30 mouse cellular contexts compared by ENCODE assay signal in genomic region chr7:122230866-122231265, GRCm38 (mm10). TPM values are rescaled to one million over a fixed set of nuclear protein-coding genes. Genes with fewer than 3 reads are reported as not detected.
DNase-seq lines count a peak whose midpoint lies in the region; ATAC-seq lines count a peak whose summit lies in the region.
"Had no signal": no experiment of that assay in that cellular context is flagged by ENCODE, and none has a peak within 500 bp of the region (broad histone marks: within the 10 kb centered on the region; RNA-seq: fewer than 3 reads in every experiment).

No protein-coding gene starts in this region.

- H3K27ac ChIP-seq in kidney, embryonic 14.5 days (ENCODE audit: low read depth, low read length) = no peak overlapping the region
- no peak overlapping the region for H3K27ac ChIP-seq in kidney, embryonic 16.5 days (ENCODE audit: low read length)
- no peak overlapping the region for H3K27ac ChIP-seq in midbrain, embryonic 14.5 days (replicated peaks; ENCODE audit: low read depth, low read length)
- no peak overlapping the region for H3K27ac ChIP-seq in midbrain, embryonic 15.5 days
- H3K27ac ChIP-seq: embryonic facial prominence, embryonic 13.5 days; embryonic facial prominence, embryonic 15.5 days; forebrain, embryonic 10.5 days; forebrain, embryonic 12.5 days had no signal

- H3K4me3 ChIP-seq in kidney, embryonic 14.5 days (ENCODE audit: low read length) = no peak overlapping the region
- H3K4me3 ChIP-seq in kidney, embryonic 16.5 days (ENCODE audit: low read length) = no peak overlapping the region
- H3K4me3 ChIP-seq in midbrain, embryonic 14.5 days (replicated peaks; ENCODE audit: low read depth, low read length) = no peak overlapping the region
- H3K4me3 ChIP-seq in midbrain, embryonic 15.5 days = no peak overlapping the region
- H3K4me3 ChIP-seq: embryonic facial prominence, embryonic 13.5 days; embryonic facial prominence, embryonic 15.5 days; erythroblast, embryonic 14.5 days; forebrain, embryonic 10.5 days; forebrain, embryonic 12.5 days had no signal

- no peak for DNase-seq in kidney, adult 11 months
- DNase-seq in kidney, postnatal 10 days = no peak
- peak; percentile 8 for DNase-seq in midbrain, embryonic 14.5 days
- DNase-seq: adrenal gland, adult 8-10 months; adrenal gland, postnatal 14 days; adrenal gland, postnatal 36 days; B cell, adult 2 months; cerebellum, adult 11 months; cerebellum, adult 18-20 months; cerebellum, adult 8-10 months; cerebellum, adult 9-11 months; cerebellum, postnatal 14 days; cerebellum, postnatal 36 days; embryo, embryonic 11 days had no signal

- H3K36me3 ChIP-seq in kidney, embryonic 14.5 days (ENCODE audit: control insufficient read depth, insufficient read depth, low read length) = no peaks in the 10 kb centered on the region
- H3K36me3 ChIP-seq in kidney, embryonic 16.5 days (ENCODE audit: insufficient read depth, low read length) = no peaks in the 10 kb centered on the region
- H3K36me3 ChIP-seq in midbrain, embryonic 14.5 days (ENCODE audit: control insufficient read depth, insufficient read depth, low read length) = no peaks in the 10 kb centered on the region
- no peaks in the 10 kb centered on the region for H3K36me3 ChIP-seq in midbrain, embryonic 15.5 days (replicated peaks)
- H3K36me3 ChIP-seq: embryonic facial prominence, embryonic 13.5 days; embryonic facial prominence, embryonic 15.5 days; forebrain, embryonic 10.5 days; forebrain, embryonic 12.5 days; G1E had no signal

- no peaks in the 10 kb centered on the region for H3K4me1 ChIP-seq in kidney, embryonic 14.5 days (ENCODE audit: control insufficient read depth, insufficient read depth, low read length)
- H3K4me1 ChIP-seq in kidney, embryonic 16.5 days (ENCODE audit: insufficient read depth, low read length) = 0 out of 2 replicates have a peak, but pooled peaks cover 3% of the 10 kb centered on the region
- H3K4me1 ChIP-seq in midbrain, embryonic 14.5 days (ENCODE audit: control insufficient read depth, insufficient read depth, low read length) = no peaks in the 10 kb centered on the region
- H3K4me1 ChIP-seq in midbrain, embryonic 15.5 days = 0 out of 2 replicates have a peak, but pooled peaks cover 4% of the 10 kb centered on the region
- H3K4me1 ChIP-seq: embryonic facial prominence, embryonic 13.5 days; embryonic facial prominence, embryonic 15.5 days; forebrain, embryonic 10.5 days; forebrain, embryonic 12.5 days had no signal

- no peak overlapping the region for H3K9ac ChIP-seq in kidney, embryonic 14.5 days (ENCODE audit: low read depth, low read length)
- H3K9ac ChIP-seq in kidney, embryonic 16.5 days (replicated peaks; ENCODE audit: low read length) = no peak overlapping the region
- no peak overlapping the region for H3K9ac ChIP-seq in midbrain, embryonic 14.5 days (replicated peaks; ENCODE audit: low read length)
- no peak overlapping the region for H3K9ac ChIP-seq in midbrain, embryonic 15.5 days
- H3K9ac ChIP-seq: embryonic facial prominence, embryonic 13.5 days; embryonic facial prominence, embryonic 15.5 days; forebrain, embryonic 12.5 days had no signal

- no peaks in the 10 kb centered on the region for H3K9me3 ChIP-seq in kidney, embryonic 14.5 days (ENCODE audit: control insufficient read depth, low read length)
- H3K9me3 ChIP-seq in kidney, embryonic 16.5 days (ENCODE audit: low read length) = no peaks in the 10 kb centered on the region
- H3K9me3 ChIP-seq in midbrain, embryonic 14.5 days (ENCODE audit: control insufficient read depth, low read length) = no peaks in the 10 kb centered on the region
- no peaks in the 10 kb centered on the region for H3K9me3 ChIP-seq in midbrain, embryonic 15.5 days
- H3K9me3 ChIP-seq: embryonic facial prominence, embryonic 13.5 days; embryonic facial prominence, embryonic 15.5 days; forebrain, embryonic 10.5 days; forebrain, embryonic 12.5 days; G1E had no signal

- no peaks in the 10 kb centered on the region for H3K27me3 ChIP-seq in kidney, embryonic 14.5 days (ENCODE audit: control insufficient read depth, insufficient read depth, low read length)
- no peaks in the 10 kb centered on the region for H3K27me3 ChIP-seq in kidney, embryonic 16.5 days (ENCODE audit: insufficient read depth, low read length)
- no peaks in the 10 kb centered on the region for H3K27me3 ChIP-seq in midbrain, embryonic 14.5 days (ENCODE audit: control insufficient read depth, insufficient read depth, low read length)
- no peaks in the 10 kb centered on the region for H3K27me3 ChIP-seq in midbrain, embryonic 15.5 days (replicated peaks)
- H3K27me3 ChIP-seq: CH12.LX; embryonic facial prominence, embryonic 13.5 days; embryonic facial prominence, embryonic 15.5 days; forebrain, embryonic 12.5 days had no signal

- WGBS in kidney, embryonic 14.5 days = 33% methylated on average over 4 of the region's 4 CpGs
- WGBS in kidney, embryonic 16.5 days = 33% methylated on average over 4 of the region's 4 CpGs
- WGBS in midbrain, embryonic 14.5 days = 75% methylated on average over 4 of the region's 4 CpGs
- 77% methylated on average over 4 of the region's 4 CpGs for WGBS in midbrain, embryonic 15.5 days

- ATAC-seq in kidney, embryonic 14.5 days (ENCODE audit: low FRiP score, low TSS enrichment) = peak; percentile 82
- peak; percentile 42 for ATAC-seq in kidney, embryonic 16.5 days (ENCODE audit: low FRiP score, low TSS enrichment)
- ATAC-seq in midbrain, embryonic 14.5 days (ENCODE audit: low FRiP score, low TSS enrichment) = no peak
- ATAC-seq in midbrain, embryonic 15.5 days (replicated peaks) = no peak
- ATAC-seq: activated CD4-positive, CD25-positive, alpha-beta regulatory T cell, adult 4 months; CD4-positive, CD25-positive, alpha-beta regulatory T cell, adult 4 months; forebrain, embryonic 14.5 days; forebrain, embryonic 16.5 days; Patski had no signal

- no peak overlapping the region for H3K4me2 ChIP-seq in kidney, embryonic 14.5 days (replicated peaks; ENCODE audit: low read depth, low read length)
- H3K4me2 ChIP-seq in kidney, embryonic 16.5 days (replicated peaks; ENCODE audit: low read depth, low read length) = no peak overlapping the region
- H3K4me2 ChIP-seq in midbrain, embryonic 14.5 days (ENCODE audit: low read length) = no peak overlapping the region
- no peak overlapping the region for H3K4me2 ChIP-seq in midbrain, embryonic 15.5 days
- H3K4me2 ChIP-seq: embryonic facial prominence, embryonic 13.5 days; embryonic facial prominence, embryonic 15.5 days; forebrain, embryonic 12.5 days had no signal

RNA-seq across cellular contexts. Expression of gene Chp2, which starts 11.6 kb away (rescaled TPM):
- 0.17 and 0.38 TPM in 2 replicates for polyA plus RNA-seq in kidney, embryonic 14.5 days (2014; fragmentation: Nextera tagmentation; extraction: Ambion mirVana)
- 0.21 and 0.46 TPM in 2 replicates for polyA plus RNA-seq in kidney, embryonic 16.5 days (2015; fragmentation: Nextera tagmentation; extraction: Ambion mirVana)
- 0.59 and 1.3 TPM in 2 replicates for polyA plus RNA-seq in midbrain, embryonic 14.5 days (2014; fragmentation: Nextera tagmentation; extraction: Ambion mirVana)
- 1.3 and 1.6 TPM in 2 replicates for polyA plus RNA-seq in midbrain, embryonic 15.5 days (2015; fragmentation: Nextera tagmentation; extraction: Ambion mirVana)
- polyA plus RNA-seq: activated CD4-positive, CD25-positive, alpha-beta regulatory T cell, adult 4 months; CD4-positive, CD25-positive, alpha-beta regulatory T cell, adult 4 months; embryonic facial prominence, embryonic 11.5 days; embryonic facial prominence, embryonic 13.5 days; erythroblast, embryonic 14.5 days; forebrain, embryonic 10.5 days; G1E; Patski had no signal

RNA-seq across cellular contexts. Expression of gene Ern2, which starts 44.9 kb away (rescaled TPM):
- not detected in 2 replicates for polyA plus RNA-seq in kidney, embryonic 14.5 days (2014; fragmentation: Nextera tagmentation; extraction: Ambion mirVana)
- 0.05 TPM in 1 of 2 replicates, not detected in the other for polyA plus RNA-seq in kidney, embryonic 16.5 days (2015; fragmentation: Nextera tagmentation; extraction: Ambion mirVana)
- polyA plus RNA-seq in midbrain, embryonic 14.5 days (2014; fragmentation: Nextera tagmentation; extraction: Ambion mirVana) = 1.1 and 1.6 TPM in 2 replicates
- polyA plus RNA-seq in midbrain, embryonic 15.5 days (2015; fragmentation: Nextera tagmentation; extraction: Ambion mirVana) = 1.9 and 2.7 TPM in 2 replicates
- polyA plus RNA-seq: activated CD4-positive, CD25-positive, alpha-beta regulatory T cell, adult 4 months; embryonic facial prominence, embryonic 11.5 days; embryonic facial prominence, embryonic 13.5 days; embryonic facial prominence, embryonic 15.5 days; erythroblast, embryonic 14.5 days; forebrain, embryonic 10.5 days; G1E; Patski had no signal

RNA-seq across cellular contexts. Expression of gene Prkcb, which starts 57.7 kb away (rescaled TPM):
- polyA plus RNA-seq in kidney, embryonic 14.5 days (2014; fragmentation: Nextera tagmentation; extraction: Ambion mirVana) = 3.5 and 4.1 TPM in 2 replicates
- 3.5 and 4.8 TPM in 2 replicates for polyA plus RNA-seq in kidney, embryonic 16.5 days (2015; fragmentation: Nextera tagmentation; extraction: Ambion mirVana)
- 110 and 111 TPM in 2 replicates for polyA plus RNA-seq in midbrain, embryonic 14.5 days (2014; fragmentation: Nextera tagmentation; extraction: Ambion mirVana)
- polyA plus RNA-seq in midbrain, embryonic 15.5 days (2015; fragmentation: Nextera tagmentation; extraction: Ambion mirVana) = 107 and 117 TPM in 2 replicates
- polyA plus RNA-seq: erythroblast, embryonic 14.5 days; G1E; Patski had no signal

Comparison
In these comparisons a context has a peak if more than half of its experiments do, and no peak if none do; other contexts are left out.
1. ATAC-seq: peak in kidney, embryonic 14.5 days (single experiment) and kidney, embryonic 16.5 days (single experiment); none in midbrain, embryonic 14.5 days (single experiment) and midbrain, embryonic 15.5 days (single experiment).
2. RNA of gene Prkcb, which starts 57.7 kb away (polyA plus RNA-seq): 107 to 117 TPM in midbrain, embryonic 15.5 days and 110 to 111 TPM in midbrain, embryonic 14.5 days; 3.5 to 4.8 TPM in kidney, embryonic 16.5 days and 3.5 to 4.1 TPM in kidney, embryonic 14.5 days; every median in the first group is over 10 times any median in the second.